Mouse (Mus musculus) skeletal muscle tissue, adult 2 months (tissue): ENCODE measurements around the gene Pex5.

Experiments used
- DNase-seq: peaks from one replicate; pipeline ENCODE4 v3.0.0-alpha.2; 2012; ENCODE audit warnings: low read depth, low spot score

Pex5 gene

GRCm38 (mm10) chr6:124414927-124415325 lies at the start of gene Pex5:
Gene Pex5, minus strand, starts transcription at chr6:124415067.
- DNase-seq, result peak; percentile 91

GRCm38 (mm10) chr6:124463881-124464291 lies 49.0 kb upstream of the Pex5 start:
- no peak for DNase-seq

- no peak for DNase-seq
These were observed 44.5 kb upstream of the Pex5 start for GRCm38 (mm10) chr6:124459388-124459787.

GRCm38 (mm10) chr6:124458505-124458904 lies 43.6 kb upstream of the Pex5 start:
- DNase-seq, result no peak

GRCm38 (mm10) chr6:124457827-124458226 lies 43.0 kb upstream of the Pex5 start:
- DNase-seq, result no peak

- no peak for DNase-seq
These were observed 41.4 kb upstream of the Pex5 start for GRCm38 (mm10) chr6:124456243-124456642.

GRCm38 (mm10) chr6:124453756-124454155 lies 38.9 kb upstream of the Pex5 start:
- no peak for DNase-seq

- no peak for DNase-seq
These were observed 37.1 kb upstream of the Pex5 start for GRCm38 (mm10) chr6:124451995-124452394.

GRCm38 (mm10) chr6:124449668-124450383 lies 35.0 kb upstream of the Pex5 start:
- no peak for DNase-seq

GRCm38 (mm10) chr6:124448959-124449667 lies 34.2 kb upstream of the Pex5 start:
- no peak for DNase-seq

- no peak for DNase-seq
These were observed 33.5 kb upstream of the Pex5 start for GRCm38 (mm10) chr6:124448186-124448852.

GRCm38 (mm10) chr6:124447356-124447755 lies 32.5 kb upstream of the Pex5 start:
- no peak for DNase-seq

- no peak for DNase-seq
These were observed 31.6 kb upstream of the Pex5 start for GRCm38 (mm10) chr6:124446459-124446858.

GRCm38 (mm10) chr6:124446024-124446423 lies 31.2 kb upstream of the Pex5 start:
- no peak for DNase-seq

- DNase-seq, result no peak
These were observed 28.5 kb upstream of the Pex5 start for GRCm38 (mm10) chr6:124443338-124443737.

GRCm38 (mm10) chr6:124436245-124436644 lies 21.4 kb upstream of the Pex5 start:
- no peak for DNase-seq

GRCm38 (mm10) chr6:124435173-124435572 lies 20.3 kb upstream of the Pex5 start:
- no peak for DNase-seq

GRCm38 (mm10) chr6:124433688-124434324 lies 18.9 kb upstream of the Pex5 start:
- DNase-seq, result no peak

- DNase-seq, result no peak
These were observed 16.1 kb upstream of the Pex5 start for GRCm38 (mm10) chr6:124430784-124431495.

GRCm38 (mm10) chr6:124430379-124430778 lies 15.5 kb upstream of the Pex5 start:
- no peak for DNase-seq

- DNase-seq, result no peak
These were observed 13.1 kb upstream of the Pex5 start for GRCm38 (mm10) chr6:124427791-124428576.
